Mouse (Mus musculus): ENCODE measurements around the gene Fzd9. TPM values are rescaled to one million over a fixed set of nuclear protein-coding genes. Genes with fewer than 3 reads are reported as not detected.

Gene Fzd9
- total and polyA plus RNA-seq, 2 experiments from 2014 or later = 2.4 to 3.3 TPM

- Histone ChIP-seq H3K4me2 (ENCODE audit: low read depth, low read length) (no peak overlapping the region), H3K9me3 (replicated peaks; ENCODE audit: control insufficient read depth, low read length) (0 out of 2 replicates have a peak, but pooled peaks cover 6% of the 10 kb centered on the region), H3K9ac (replicated peaks; ENCODE audit: low read depth, low read length) (no peak overlapping the region), H3K4me1 (ENCODE audit: control insufficient read depth, insufficient read depth) (0 out of 2 replicates have a peak, but pooled peaks cover 4% of the 10 kb centered on the region), H3K4me3 (ENCODE audit: low read depth, low read length) (no peak overlapping the region), H3K36me3 (replicated peaks; ENCODE audit: control insufficient read depth, insufficient read depth, low read length) (no peaks in the 10 kb centered on the region), H3K27ac (ENCODE audit: low read depth) (no peak overlapping the region), H3K27me3 (ENCODE audit: control insufficient read depth, insufficient read depth, low read length) (no peaks in the 10 kb centered on the region)
- ATAC-seq (ENCODE audit: insufficient read depth, low read depth) (no peak), DNase-seq (ENCODE audit: low spot score) (no peak)
- no peak for TF ChIP-seq CTCF (IDR thresholded peaks at IDR 0.05; ENCODE audit: low read depth)
- TF ChIP-seq EP300 (IDR thresholded peaks at IDR 0.05; ENCODE audit: low read depth) = no peak
- 80% methylated on average over 12 of the region's 12 CpGs for WGBS
Observed at GRCm38 (mm10) chr5:135257559-135257958, 6.5 kb upstream of the Fzd9 start.

- 80% methylated on average over 3 of the region's 3 CpGs for WGBS
- peaks cover 8% of the 10 kb centered on the region; the same call in 1 of the 2 replicates for H3K4me1 ChIP-seq (ENCODE audit: control insufficient read depth, insufficient read depth)
Observed at GRCm38 (mm10) chr5:135256166-135256565, 5.1 kb upstream of the Fzd9 start.

GRCm38 (mm10) chr5:135253741-135254401, 2.8 kb upstream of the Fzd9 start:
- Histone ChIP-seq H3K36me3 (replicated peaks; ENCODE audit: control insufficient read depth, insufficient read depth, low read length) (no peaks in the 10 kb centered on the region), H3K4me1 (ENCODE audit: control insufficient read depth, insufficient read depth) (peaks cover 16% of the 10 kb centered on the region; the same call in 1 of the 2 replicates), H3K27ac (ENCODE audit: low read depth) (no peak overlapping the region), H3K4me2 (ENCODE audit: low read depth, low read length) (no peak overlapping the region), H3K9me3 (replicated peaks; ENCODE audit: control insufficient read depth, low read length) (0 out of 2 replicates have a peak, but pooled peaks cover 6% of the 10 kb centered on the region), H3K9ac (replicated peaks; ENCODE audit: low read depth, low read length) (no peak overlapping the region), H3K4me3 (ENCODE audit: low read depth, low read length) (no peak overlapping the region), H3K27me3 (ENCODE audit: control insufficient read depth, insufficient read depth, low read length) (peaks cover 17% of the 10 kb centered on the region)
- WGBS = 35% methylated on average over 12 of the region's 12 CpGs
- ATAC-seq (ENCODE audit: insufficient read depth, low read depth) (no peak), DNase-seq (ENCODE audit: low spot score) (no peak)
- TF ChIP-seq CTCF (IDR thresholded peaks at IDR 0.05; ENCODE audit: low read depth) (no peak), EP300 (IDR thresholded peaks at IDR 0.05; ENCODE audit: low read depth) (no peak)

More at GRCm38 (mm10) chr5:135256166-135256565, 5.1 kb upstream of the Fzd9 start:
- no peak overlapping the region for H3K9ac ChIP-seq (replicated peaks; ENCODE audit: low read depth, low read length)
- H3K36me3 ChIP-seq (replicated peaks; ENCODE audit: control insufficient read depth, insufficient read depth, low read length) = no peaks in the 10 kb centered on the region
- H3K27me3 ChIP-seq (ENCODE audit: control insufficient read depth, insufficient read depth, low read length) = no peaks in the 10 kb centered on the region
- no peak overlapping the region for H3K4me3 ChIP-seq (ENCODE audit: low read depth, low read length)
- ATAC-seq (ENCODE audit: insufficient read depth, low read depth) = no peak
- no peak overlapping the region for H3K4me2 ChIP-seq (ENCODE audit: low read depth, low read length)
- TF ChIP-seq EP300 (IDR thresholded peaks at IDR 0.05; ENCODE audit: low read depth) = no peak
- TF ChIP-seq CTCF (IDR thresholded peaks at IDR 0.05; ENCODE audit: low read depth) = no peak
- DNase-seq (ENCODE audit: low spot score) = no peak
- H3K27ac ChIP-seq (ENCODE audit: low read depth) = no peak overlapping the region
- 0 out of 2 replicates have a peak, but pooled peaks cover 6% of the 10 kb centered on the region for H3K9me3 ChIP-seq (replicated peaks; ENCODE audit: control insufficient read depth, low read length)

- H3K4me3 ChIP-seq (ENCODE audit: low read depth, low read length) = peak overlapping the region; percentile 58
- H3K9ac ChIP-seq (replicated peaks; ENCODE audit: low read depth, low read length) = no peak overlapping the region
- H3K4me1 ChIP-seq (ENCODE audit: control insufficient read depth, insufficient read depth) = peaks cover 16% of the 10 kb centered on the region; the same call in 1 of the 2 replicates
- peaks cover 11% of the 10 kb centered on the region for H3K36me3 ChIP-seq (replicated peaks; ENCODE audit: control insufficient read depth, insufficient read depth, low read length)
- WGBS = 3% methylated on average over 80 of the region's 92 CpGs
- ATAC-seq (ENCODE audit: insufficient read depth, low read depth) (peak; percentile 45), DNase-seq (ENCODE audit: low spot score) (no peak)
- TF ChIP-seq EP300 (IDR thresholded peaks at IDR 0.05; ENCODE audit: low read depth) (no peak), CTCF (IDR thresholded peaks at IDR 0.05; ENCODE audit: low read depth) (no peak)
- H3K27ac ChIP-seq (ENCODE audit: low read depth) = no peak overlapping the region
- H3K9me3 ChIP-seq (replicated peaks; ENCODE audit: control insufficient read depth, low read length) = no peaks in the 10 kb centered on the region
- H3K4me2 ChIP-seq (ENCODE audit: low read depth, low read length) = peak overlapping the region; percentile 91
- peaks cover 17% of the 10 kb centered on the region for H3K27me3 ChIP-seq (ENCODE audit: control insufficient read depth, insufficient read depth, low read length)
Observed at GRCm38 (mm10) chr5:135250186-135251078, 598 bp downstream of the Fzd9 start.

- Histone ChIP-seq H3K27ac (ENCODE audit: low read depth) (no peak overlapping the region), H3K9ac (replicated peaks; ENCODE audit: low read depth, low read length) (no peak overlapping the region), H3K4me2 (ENCODE audit: low read depth, low read length) (no peak overlapping the region), H3K4me1 (ENCODE audit: control insufficient read depth, insufficient read depth) (peaks cover 16% of the 10 kb centered on the region; the same call in 1 of the 2 replicates), H3K27me3 (ENCODE audit: control insufficient read depth, insufficient read depth, low read length) (peaks cover 17% of the 10 kb centered on the region), H3K4me3 (ENCODE audit: low read depth, low read length) (no peak overlapping the region), H3K36me3 (replicated peaks; ENCODE audit: control insufficient read depth, insufficient read depth, low read length) (peaks cover 25% of the 10 kb centered on the region), H3K9me3 (replicated peaks; ENCODE audit: control insufficient read depth, low read length) (no peaks in the 10 kb centered on the region)
- 86% methylated on average over 16 of the region's 16 CpGs for WGBS
- ATAC-seq (ENCODE audit: insufficient read depth, low read depth) = no peak
- no peak for DNase-seq (ENCODE audit: low spot score)
- TF ChIP-seq CTCF (IDR thresholded peaks at IDR 0.05; ENCODE audit: low read depth) = no peak
Observed at GRCm38 (mm10) chr5:135248956-135249676, 1.9 kb downstream of the Fzd9 start.

Data from heart, postnatal 0 days (tissue).